Mouse (Mus musculus): ENCODE results near the gene Lyrm4.

DNA sequence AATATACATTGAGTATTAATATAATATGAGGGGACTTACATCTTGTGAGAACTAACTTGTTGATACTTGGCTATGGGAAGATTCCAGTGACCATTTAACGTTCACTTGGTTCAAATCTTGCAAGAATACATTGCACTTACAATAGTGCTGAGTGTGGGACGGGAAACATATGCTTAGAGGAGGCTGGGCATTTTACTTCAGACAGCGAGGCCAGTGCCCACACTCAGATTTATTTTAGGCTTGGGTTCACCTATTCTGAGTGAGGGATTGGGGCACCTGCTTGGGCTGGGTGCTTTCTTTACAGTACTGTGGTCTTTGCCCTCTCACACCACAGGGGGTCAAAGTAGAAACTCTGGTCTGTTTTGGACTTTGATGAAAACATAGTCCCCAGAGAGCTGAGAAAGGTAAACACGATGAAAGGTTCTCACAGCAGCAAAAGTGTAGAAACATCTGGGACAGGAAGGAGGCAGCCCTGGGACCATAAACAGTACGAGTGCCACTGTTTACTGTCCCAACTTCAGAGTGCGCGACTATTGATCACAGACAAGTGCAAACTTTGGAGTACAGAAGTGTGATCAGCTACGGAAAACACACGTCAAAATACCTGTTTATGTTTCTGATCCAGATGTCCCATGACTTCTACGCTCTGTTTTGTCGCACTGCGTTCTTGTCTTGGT lies 157.8 kb downstream of the Lyrm4 start:
- TF ChIP-seq POLR2A (IDR thresholded peaks at IDR 0.05; ENCODE audit: low read depth, low read length) (no peak), CTCF (IDR thresholded peaks at IDR 0.05; ENCODE audit: extremely low read depth, insufficient read length, insufficient replicate concordance, low read depth, low read length) (no peak)
